Mouse (Mus musculus): Measurements from ENCODE around the gene Heatr3. TPM values are rescaled to one million over a fixed set of nuclear protein-coding genes. Genes with fewer than 3 reads are reported as not detected.

The Heatr3 gene
- 10 to 100 TPM; 20.6 to 21.7 TPM for total RNA-seq (2021)
- long read RNA-seq, experiment 1, transcript Heatr3-201 (15 exons, 3,251 nt), result major isoform, 22 of 27 reads
- long read RNA-seq, experiment 1, partial matches to known transcripts, result 4 of 27 reads
- long read RNA-seq, experiment 1, other reads (novel, unspliced or antisense), result 1 of 27 reads
- long read RNA-seq, experiment 2, transcript Heatr3-201 (15 exons, 3,251 nt), result major isoform, 9 of 10 reads
- long read RNA-seq, experiment 2, partial matches to known transcripts, result 0 of 10 reads
- long read RNA-seq, experiment 2, other reads (novel, unspliced or antisense), result 1 of 10 reads

- peak; percentile 96 to 99 for DNase-seq
Measured at GRCm38 (mm10) chr8:88137748-88138484, at the start of gene Heatr3. TSS of gene Heatr3 (plus strand) at chr8:88137855.

GRCm38 (mm10) chr8:88088006-88088405 is 49.6 kb upstream of the Heatr3 start:
- no peak for DNase-seq

- no peak for DNase-seq
Measured at GRCm38 (mm10) chr8:88091661-88092060, 46.0 kb upstream of the Heatr3 start.

- DNase-seq, result no peak
Measured at GRCm38 (mm10) chr8:88093367-88093766, 44.3 kb upstream of the Heatr3 start.

GRCm38 (mm10) chr8:88098856-88099255 is 38.8 kb upstream of the Heatr3 start:
- no peak for DNase-seq

- peak; percentile 7 to 45 for DNase-seq
Measured at GRCm38 (mm10) chr8:88099526-88099925, 38.1 kb upstream of the Heatr3 start.

GRCm38 (mm10) chr8:88109241-88109640 is 28.4 kb upstream of the Heatr3 start:
- no peak for DNase-seq

GRCm38 (mm10) chr8:88118456-88119036 is 19.1 kb upstream of the Heatr3 start, which contains the start of gene Cnep1r1:
TSS of gene Cnep1r1 (plus strand) at chr8:88118769.
- peak; percentile 97 to 99 for DNase-seq

GRCm38 (mm10) chr8:88119076-88119475 is 18.6 kb upstream of the Heatr3 start:
- DNase-seq, result peak; percentile 11 to 35

GRCm38 (mm10) chr8:88124850-88125249 is 12.8 kb upstream of the Heatr3 start:
- DNase-seq, result no peak

- no peak for DNase-seq
Measured at GRCm38 (mm10) chr8:88129397-88129796, 8.3 kb upstream of the Heatr3 start.

GRCm38 (mm10) chr8:88130754-88131317 is 6.8 kb upstream of the Heatr3 start:
- no peak for DNase-seq

- no peak for DNase-seq
Measured at GRCm38 (mm10) chr8:88139256-88139655, 1.6 kb downstream of the Heatr3 start.

- DNase-seq, result no peak
Measured at GRCm38 (mm10) chr8:88141629-88142028, 4.0 kb downstream of the Heatr3 start.

- no peak for DNase-seq
Measured at GRCm38 (mm10) chr8:88144041-88144440, 6.4 kb downstream of the Heatr3 start.

- DNase-seq, result no peak
Measured at GRCm38 (mm10) chr8:88150910-88151371, 13.3 kb downstream of the Heatr3 start.

GRCm38 (mm10) chr8:88160237-88160995 is 22.8 kb downstream of the Heatr3 start:
- no peak for DNase-seq

- peak; percentile 35 to 75 for DNase-seq
Measured at GRCm38 (mm10) chr8:88161439-88161838, 23.8 kb downstream of the Heatr3 start.

GRCm38 (mm10) chr8:88175264-88175663 is 37.6 kb downstream of the Heatr3 start:
- no peak for DNase-seq

- DNase-seq, result no peak
Measured at GRCm38 (mm10) chr8:88177291-88177690, 39.6 kb downstream of the Heatr3 start.

GRCm38 (mm10) chr8:88183121-88183520 is 45.5 kb downstream of the Heatr3 start:
- DNase-seq, result no peak

GRCm38 (mm10) chr8:88184914-88185313 is 47.3 kb downstream of the Heatr3 start:
- no peak for DNase-seq
